Mouse (Mus musculus) mammary gland, adult 2 months (tissue): Measurements from ENCODE around the gene Nmt1. TPM values are rescaled to one million over a fixed set of nuclear protein-coding genes. Genes with fewer than 3 reads are reported as not detected.

Experiments used
- polyA plus RNA-seq: library from polyadenylated mRNA; depleted of rRNA; stranded (reverse); fragments of >200 nt; gene quantifications from 2 replicates; pipeline ENCODE4 v1.2.3, GENCODE M21; 2012; ENCODE audit warnings: low replicate concordance; rRNA removed

The Nmt1 gene
- polyA plus RNA-seq: 32.0 and 53.6 TPM in 2 replicates

GRCm38 (mm10) chr11:103028176-103028891, at the start of gene Nmt1, which contains the start of gene Dcakd:
Gene Nmt1 (plus strand): TSS chr11:103028190.
Gene Dcakd (minus strand): TSS chr11:103028333.

GRCm38 (mm10) chr11:103101481-103101865, 73.5 kb downstream of the Nmt1 start, which contains the start of the genes Plcd3 and Acbd4:
Gene Plcd3 (minus strand): TSS chr11:103101658.
Gene Acbd4 (plus strand): TSS chr11:103101682.

GRCm38 (mm10) chr11:103116008-103116818, 88.2 kb downstream of the Nmt1 start, which contains the start of gene Hexim1:
Gene Hexim1 (plus strand): TSS chr11:103116231.

Other genes starting within 250 kb of the Nmt1 start
- 3.8 and 7.5 TPM in 2 replicates for gene Gjc1, start 208.5 kb upstream of the Nmt1 start, polyA plus RNA-seq
- 3.1 and 6.5 TPM in 2 replicates for gene Higd1b, start 192.3 kb upstream of the Nmt1 start, polyA plus RNA-seq
- 110 and 130 TPM in 2 replicates for gene Eftud2, start 147.2 kb upstream of the Nmt1 start, polyA plus RNA-seq
- gene Ccdc103, start 147.0 kb upstream of the Nmt1 start, polyA plus RNA-seq: 0.17 and 0.23 TPM in 2 replicates
- not detected in 2 replicates for gene Fam187a, start 143.0 kb upstream of the Nmt1 start, polyA plus RNA-seq
- gene Gfap, start 127.3 kb upstream of the Nmt1 start, polyA plus RNA-seq: 0.14 and 0.29 TPM in 2 replicates
- gene Kif18b, start 103.1 kb upstream of the Nmt1 start, polyA plus RNA-seq: 1.1 and 2.2 TPM in 2 replicates
- 0.13 TPM in 1 of 2 replicates, not detected in the other for gene C1ql1, start 81.5 kb upstream of the Nmt1 start, polyA plus RNA-seq
- gene Dcakd, start 143 bp downstream of the Nmt1 start, polyA plus RNA-seq: 76.9 and 78.1 TPM in 2 replicates
- 27.0 and 29.3 TPM in 2 replicates for gene Plcd3, start 73.5 kb downstream of the Nmt1 start, polyA plus RNA-seq
- gene Acbd4, start 73.5 kb downstream of the Nmt1 start, polyA plus RNA-seq: 85.8 and 135 TPM in 2 replicates
- 13.3 and 18.0 TPM in 2 replicates for gene Hexim1, start 88.0 kb downstream of the Nmt1 start, polyA plus RNA-seq
- 5.1 and 6.1 TPM in 2 replicates for gene Hexim2, start 104.2 kb downstream of the Nmt1 start, polyA plus RNA-seq
- 48.8 and 86.1 TPM in 2 replicates for gene Fmnl1, start 142.9 kb downstream of the Nmt1 start, polyA plus RNA-seq
- gene 1700023F06Rik, start 180.4 kb downstream of the Nmt1 start, polyA plus RNA-seq: 0.83 and 2.0 TPM in 2 replicates
- not detected in 2 replicates for gene Spata32, start 190.2 kb downstream of the Nmt1 start, polyA plus RNA-seq
- gene Map3k14, start 239.3 kb downstream of the Nmt1 start, polyA plus RNA-seq: 18.7 and 28.6 TPM in 2 replicates